ENCODE assay signal across 27 mouse cellular contexts in genomic region chr8:69954642-69955041, GRCm38 (mm10). TPM values are rescaled to one million over a fixed set of nuclear protein-coding genes. Genes with fewer than 3 reads are reported as not detected.
DNase-seq lines count a peak whose midpoint lies in the region; ATAC-seq and TF ChIP-seq lines count a peak whose summit lies in the region.
"Had no signal": no experiment of that assay in that cellular context is flagged by ENCODE, and none has a peak within 500 bp of the region (broad histone marks: within the 10 kb centered on the region; RNA-seq: fewer than 3 reads in every experiment).

No protein-coding gene starts in this region.

- WGBS in embryonic facial prominence, embryonic 11.5 days: 40% methylated on average over 1 of the region's 1 CpGs
- WGBS in embryonic facial prominence, embryonic 10.5 days: 64% methylated on average over 1 of the region's 1 CpGs
- WGBS in kidney, embryonic 14.5 days: 33% methylated on average over 1 of the region's 1 CpGs
- 15% methylated on average over 1 of the region's 1 CpGs for WGBS in liver, adult 2 months
- WGBS in liver, postnatal 0 days (ENCODE audit: insufficient replicate concordance): 58% methylated on average over 1 of the region's 1 CpGs

- peaks cover 43% of the 10 kb centered on the region for H3K79me2 ChIP-seq in liver, adult 2 months (ENCODE audit: control insufficient read depth, insufficient read depth, low read length)

- no peaks in the 10 kb centered on the region for H3K27me3 ChIP-seq in embryonic facial prominence, embryonic 11.5 days (ENCODE audit: control insufficient read depth, insufficient read depth, low read length)
- no peaks in the 10 kb centered on the region for H3K27me3 ChIP-seq in embryonic facial prominence, embryonic 10.5 days (replicated peaks; ENCODE audit: low read depth, poor library complexity, severe bottlenecking)
- no peaks in the 10 kb centered on the region for H3K27me3 ChIP-seq in kidney, embryonic 14.5 days (ENCODE audit: control insufficient read depth, insufficient read depth, low read length)
- no peaks in the 10 kb centered on the region for H3K27me3 ChIP-seq in liver, adult 2 months (ENCODE audit: control insufficient read depth, insufficient read depth, low read length)
- no peaks in the 10 kb centered on the region for H3K27me3 ChIP-seq in liver, postnatal 0 days (ENCODE audit: insufficient read depth, low read length)
- H3K27me3 ChIP-seq: forebrain, embryonic 13.5 days; hindbrain, embryonic 13.5 days had no signal

- no peak for DNase-seq in embryonic facial prominence, embryonic 11.5 days (ENCODE audit: low spot score)
- no peak for DNase-seq in embryonic facial prominence, embryonic 10.5 days (ENCODE audit: low spot score)
- no peak for DNase-seq in kidney, postnatal 10 days
- peak; percentile 67 for DNase-seq in liver, adult 2 months (ENCODE audit: extremely low read depth, low read depth, low spot score)
- no peak for DNase-seq in liver, postnatal 0 days
- DNase-seq in layer of hippocampus, postnatal 25 days (ENCODE audit: extremely low spot score in 1 of 2, low spot score in 1 of 2): no peak
- DNase-seq: adrenal gland, adult 8-10 months; adrenal gland, postnatal 36 days; B cell, adult 2 months; cerebellum, adult 11 months; cerebellum, adult 8-10 months; cerebellum, postnatal 14 days; embryo, embryonic 11 days; forebrain, postnatal 0 days; gastrocnemius, postnatal 36 days; heart, adult 11 months; heart, postnatal 10 days had no signal

- no peak overlapping the region for H3K27ac ChIP-seq in embryonic facial prominence, embryonic 11.5 days (replicated peaks; ENCODE audit: low read depth, low read length)
- H3K27ac ChIP-seq in embryonic facial prominence, embryonic 10.5 days (replicated peaks): no peak overlapping the region
- H3K27ac ChIP-seq in kidney, embryonic 14.5 days (ENCODE audit: low read depth, low read length): no peak overlapping the region
- H3K27ac ChIP-seq in liver, adult 2 months (replicated peaks; ENCODE audit: insufficient read depth, low read depth, low read length): no peak overlapping the region
- H3K27ac ChIP-seq in liver, postnatal 0 days (ENCODE audit: low read depth): no peak overlapping the region
- H3K27ac ChIP-seq: forebrain, embryonic 13.5 days; heart, embryonic 10.5 days; hindbrain, embryonic 13.5 days had no signal

- 0 out of 2 replicates have a peak, but pooled peaks have one; percentile 39 for ATAC-seq in embryonic facial prominence, embryonic 11.5 days (replicated peaks; ENCODE audit: insufficient number of reproducible peaks, low FRiP score, low TSS enrichment, low read depth)
- ATAC-seq in kidney, embryonic 14.5 days (ENCODE audit: low FRiP score, low TSS enrichment): peak; percentile 60
- ATAC-seq in liver, postnatal 0 days: no peak
- ATAC-seq: CD4-positive, CD25-positive, alpha-beta regulatory T cell, adult 4 months; forebrain, embryonic 13.5 days; forebrain, postnatal 0 days; hindbrain, postnatal 0 days had no signal

- H3K4me2 ChIP-seq in embryonic facial prominence, embryonic 11.5 days (ENCODE audit: low read depth, low read length): no peak overlapping the region
- no peak overlapping the region for H3K4me2 ChIP-seq in kidney, embryonic 14.5 days (replicated peaks; ENCODE audit: low read depth, low read length)
- no peak overlapping the region for H3K4me2 ChIP-seq in liver, postnatal 0 days (ENCODE audit: low read depth, low read length)
- H3K4me2 ChIP-seq: forebrain, embryonic 13.5 days; hindbrain, embryonic 13.5 days had no signal

- TF ChIP-seq EP300 in liver, postnatal 0 days (IDR thresholded peaks at IDR 0.05; ENCODE audit: low read depth): no peak

- no peak for TF ChIP-seq CTCF in liver, adult 2 months (IDR thresholded peaks at IDR 0.05; ENCODE audit: low read depth, low read length)
- TF ChIP-seq CTCF in liver, postnatal 0 days (IDR thresholded peaks at IDR 0.05; ENCODE audit: low read depth): no peak

- H3K36me3 ChIP-seq in embryonic facial prominence, embryonic 11.5 days (replicated peaks; ENCODE audit: control insufficient read depth, insufficient read depth, low read depth, low read length): no peaks in the 10 kb centered on the region
- H3K36me3 ChIP-seq in embryonic facial prominence, embryonic 10.5 days (replicated peaks): peaks cover 19% of the 10 kb centered on the region
- peaks cover 7% of the 10 kb centered on the region; the same call in 1 of the 2 replicates for H3K36me3 ChIP-seq in kidney, embryonic 14.5 days (ENCODE audit: control insufficient read depth, insufficient read depth, low read length)
- H3K36me3 ChIP-seq in liver, adult 2 months (ENCODE audit: control insufficient read depth, insufficient read depth, low read length): peaks cover under 1% of the 10 kb centered on the region; the same call in 1 of the 2 replicates
- no peaks in the 10 kb centered on the region for H3K36me3 ChIP-seq in liver, postnatal 0 days (replicated peaks; ENCODE audit: insufficient read depth, low read length)
- H3K36me3 ChIP-seq: hindbrain, embryonic 13.5 days had no signal

- no peaks in the 10 kb centered on the region for H3K4me1 ChIP-seq in embryonic facial prominence, embryonic 11.5 days (ENCODE audit: control insufficient read depth, insufficient read depth, low read length)
- peaks cover 8% of the 10 kb centered on the region; the same call in 1 of the 2 replicates for H3K4me1 ChIP-seq in embryonic facial prominence, embryonic 10.5 days
- peaks cover 8% of the 10 kb centered on the region; the same call in 1 of the 2 replicates for H3K4me1 ChIP-seq in kidney, embryonic 14.5 days (ENCODE audit: control insufficient read depth, insufficient read depth, low read length)
- peaks cover 45% of the 10 kb centered on the region for H3K4me1 ChIP-seq in liver, adult 2 months (ENCODE audit: control insufficient read depth, insufficient read depth, low read length)
- peaks cover 32% of the 10 kb centered on the region for H3K4me1 ChIP-seq in liver, postnatal 0 days (ENCODE audit: insufficient read depth)

- no peak overlapping the region for H3K9ac ChIP-seq in embryonic facial prominence, embryonic 11.5 days (replicated peaks; ENCODE audit: low read length)
- H3K9ac ChIP-seq in kidney, embryonic 14.5 days (ENCODE audit: low read depth, low read length): no peak overlapping the region
- H3K9ac ChIP-seq in liver, adult 2 months (ENCODE audit: low read depth, low read length): no peak overlapping the region
- no peak overlapping the region for H3K9ac ChIP-seq in liver, postnatal 0 days (replicated peaks)
- H3K9ac ChIP-seq: forebrain, embryonic 13.5 days; forebrain, postnatal 0 days; hindbrain, embryonic 13.5 days had no signal

- H3K4me3 ChIP-seq in embryonic facial prominence, embryonic 11.5 days (ENCODE audit: low read depth, low read length): no peak overlapping the region
- H3K4me3 ChIP-seq in embryonic facial prominence, embryonic 10.5 days: no peak overlapping the region
- no peak overlapping the region for H3K4me3 ChIP-seq in kidney, embryonic 14.5 days (ENCODE audit: low read length)
- no peak overlapping the region for H3K4me3 ChIP-seq in liver, adult 2 months (ENCODE audit: insufficient read depth, low read depth, low read length)
- no peak overlapping the region for H3K4me3 ChIP-seq in liver, postnatal 0 days (ENCODE audit: low read depth, low read length)
- H3K4me3 ChIP-seq: forebrain, embryonic 13.5 days; heart, embryonic 10.5 days; hindbrain, embryonic 13.5 days had no signal

- H3K9me3 ChIP-seq in embryonic facial prominence, embryonic 11.5 days (replicated peaks; ENCODE audit: control insufficient read depth, low read length): no peaks in the 10 kb centered on the region
- H3K9me3 ChIP-seq in embryonic facial prominence, embryonic 10.5 days: no peaks in the 10 kb centered on the region
- H3K9me3 ChIP-seq in kidney, embryonic 14.5 days (ENCODE audit: control insufficient read depth, low read length): no peaks in the 10 kb centered on the region
- H3K9me3 ChIP-seq in liver, postnatal 0 days (ENCODE audit: low read length): no peaks in the 10 kb centered on the region
- H3K9me3 ChIP-seq: forebrain, embryonic 13.5 days; G1E; heart, embryonic 10.5 days; hindbrain, embryonic 13.5 days had no signal

- no peak for TF ChIP-seq POLR2A in liver, adult 2 months (IDR thresholded peaks at IDR 0.05; ENCODE audit: extremely low read depth, insufficient read depth, low read length)

RNA-seq across cellular contexts. Expression of gene Gatad2a, which starts 41.5 kb away (rescaled TPM):
- 64.4 and 78.8 TPM in 2 replicates for polyA plus RNA-seq in embryonic facial prominence, embryonic 11.5 days (2014; fragmentation: Nextera tagmentation; extraction: Ambion mirVana)
- polyA plus RNA-seq in embryonic facial prominence, embryonic 10.5 days (2016; fragmentation: Nextera tagmentation; extraction: Ambion mirVana): 57.3 and 59.9 TPM in 2 replicates
- polyA plus RNA-seq in kidney, embryonic 14.5 days (2014; fragmentation: Nextera tagmentation; extraction: Ambion mirVana): 42.1 and 59.0 TPM in 2 replicates
- 11.2 and 16.8 TPM in 2 replicates for total RNA-seq in liver, adult 2 months (2014; rRNA removed)
- polyA plus RNA-seq in liver, adult 2 months (2012; rRNA removed): 35.0 and 35.5 TPM in 2 replicates
- 19.5 and 20.7 TPM in 2 replicates for polyA plus RNA-seq in liver, postnatal 0 days (2015; fragmentation: Nextera tagmentation; extraction: Ambion mirVana)
- total RNA-seq in layer of hippocampus, postnatal 25 days (2021): 10 to 100 TPM; 30.7 TPM

RNA-seq across cellular contexts. Expression of gene Yjefn3, which starts 52.1 kb away (rescaled TPM):
- 3.6 TPM in 2 replicates for polyA plus RNA-seq in embryonic facial prominence, embryonic 11.5 days (2014; fragmentation: Nextera tagmentation; extraction: Ambion mirVana)
- 4.2 and 4.3 TPM in 2 replicates for polyA plus RNA-seq in embryonic facial prominence, embryonic 10.5 days (2016; fragmentation: Nextera tagmentation; extraction: Ambion mirVana)
- polyA plus RNA-seq in kidney, embryonic 14.5 days (2014; fragmentation: Nextera tagmentation; extraction: Ambion mirVana): 1.7 and 3.3 TPM in 2 replicates
- 0.20 and 0.83 TPM in 2 replicates for total RNA-seq in liver, adult 2 months (2014; rRNA removed)
- polyA plus RNA-seq in liver, adult 2 months (2012; rRNA removed): 1.4 and 2.0 TPM in 2 replicates
- 0.72 and 0.89 TPM in 2 replicates for polyA plus RNA-seq in liver, postnatal 0 days (2015; fragmentation: Nextera tagmentation; extraction: Ambion mirVana)
- total RNA-seq in layer of hippocampus, postnatal 25 days (2021): 10 to 100 TPM; 29.0 to 37.5 TPM
- total RNA-seq: common myeloid progenitor, adult 5-6 weeks; hematopoietic stem cell, adult 5-6 weeks had no signal

RNA-seq across cellular contexts. Expression of gene Ndufa13, which starts 52.3 kb away (rescaled TPM):
- polyA plus RNA-seq in embryonic facial prominence, embryonic 11.5 days (2014; fragmentation: Nextera tagmentation; extraction: Ambion mirVana): 158 and 165 TPM in 2 replicates
- 159 and 164 TPM in 2 replicates for polyA plus RNA-seq in embryonic facial prominence, embryonic 10.5 days (2016; fragmentation: Nextera tagmentation; extraction: Ambion mirVana)
- 192 and 272 TPM in 2 replicates for polyA plus RNA-seq in kidney, embryonic 14.5 days (2014; fragmentation: Nextera tagmentation; extraction: Ambion mirVana)
- 132 and 141 TPM in 2 replicates for total RNA-seq in liver, adult 2 months (2014; rRNA removed)
- polyA plus RNA-seq in liver, adult 2 months (2012; rRNA removed): 206 and 221 TPM in 2 replicates
- 152 TPM in 2 replicates for polyA plus RNA-seq in liver, postnatal 0 days (2015; fragmentation: Nextera tagmentation; extraction: Ambion mirVana)
- total RNA-seq in layer of hippocampus, postnatal 25 days (2021): 100 to 1,000 TPM; 159 to 174 TPM

RNA-seq across cellular contexts. Expression of gene Tssk6, which starts 52.7 kb away (rescaled TPM):
- 3.2 and 3.7 TPM in 2 replicates for polyA plus RNA-seq in embryonic facial prominence, embryonic 11.5 days (2014; fragmentation: Nextera tagmentation; extraction: Ambion mirVana)
- 4.4 and 4.8 TPM in 2 replicates for polyA plus RNA-seq in embryonic facial prominence, embryonic 10.5 days (2016; fragmentation: Nextera tagmentation; extraction: Ambion mirVana)
- polyA plus RNA-seq in kidney, embryonic 14.5 days (2014; fragmentation: Nextera tagmentation; extraction: Ambion mirVana): 2.7 and 5.1 TPM in 2 replicates
- not detected in 2 replicates for total RNA-seq in liver, adult 2 months (2014; rRNA removed)
- polyA plus RNA-seq in liver, adult 2 months (2012; rRNA removed): 0.09 TPM in 1 of 2 replicates, not detected in the other
- polyA plus RNA-seq in liver, postnatal 0 days (2015; fragmentation: Nextera tagmentation; extraction: Ambion mirVana): 1.3 and 1.7 TPM in 2 replicates
- under 1 TPM; 0.27 to 0.28 TPM for total RNA-seq in layer of hippocampus, postnatal 25 days (2021)
- total RNA-seq: common myeloid progenitor, adult 5-6 weeks; gastrocnemius, adult 18-20 months; gastrocnemius, postnatal 36 days had no signal
